Mouse (Mus musculus): ENCODE results near the gene Zfp524.

The Zfp524 gene

DNA sequence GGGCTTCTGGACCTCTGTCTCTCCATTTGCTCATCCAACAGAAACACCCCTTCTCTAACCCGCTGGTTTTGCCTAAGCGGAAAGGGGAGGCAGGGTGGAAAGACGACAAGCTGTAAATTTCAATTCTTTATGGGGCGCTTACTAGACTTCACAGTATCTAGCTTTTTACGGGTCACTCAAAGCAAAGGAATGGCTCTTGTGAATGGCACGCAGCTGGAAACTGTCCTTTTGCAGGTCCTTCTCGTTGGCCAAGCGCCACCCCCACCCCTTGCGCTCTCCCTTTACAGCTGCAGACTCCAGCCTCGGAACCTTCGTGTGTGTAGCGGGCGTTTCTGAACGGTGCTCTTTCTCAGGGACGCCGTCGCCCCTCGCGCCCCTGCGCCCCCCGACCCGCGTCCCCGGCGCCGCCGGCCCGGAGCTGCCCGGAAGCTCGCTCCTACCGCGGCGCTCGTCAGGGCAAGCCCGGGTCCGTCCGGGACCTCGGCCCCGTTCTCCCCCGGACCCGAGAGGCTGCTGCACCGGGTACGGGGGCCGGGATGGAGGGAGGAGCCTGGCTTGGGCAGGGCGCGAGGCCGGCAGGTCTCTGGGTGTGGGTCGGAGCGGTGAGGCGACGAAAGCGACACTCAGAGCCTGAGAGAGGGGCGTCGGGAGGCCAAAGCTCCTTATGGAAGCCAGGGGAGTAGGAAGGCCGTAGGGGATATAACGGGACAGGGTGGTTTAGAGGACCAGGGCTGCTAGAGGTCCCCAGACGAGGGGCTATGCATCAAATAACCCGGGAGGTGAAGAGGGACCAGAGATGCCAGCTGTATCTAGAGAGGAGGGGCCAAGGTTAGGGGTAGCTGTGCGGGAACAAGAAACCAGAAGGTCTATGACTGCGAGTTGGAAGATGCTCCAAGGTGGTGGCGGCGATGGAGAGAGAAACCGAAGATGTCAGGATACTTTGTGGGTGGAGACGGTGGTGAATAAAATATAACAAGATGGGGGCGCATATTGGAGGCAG is 37.3 kb downstream of the Zfp524 start, which contains the start of gene Zfp580:
Gene Zfp580 (plus strand): TSS at position 346 of the 1,000 bp plus-strand sequence.
- peak in 1 of 2 experiments; percentile 56 for DNase-seq (ENCODE audit: low spot score in 2 of 2)

DNA sequence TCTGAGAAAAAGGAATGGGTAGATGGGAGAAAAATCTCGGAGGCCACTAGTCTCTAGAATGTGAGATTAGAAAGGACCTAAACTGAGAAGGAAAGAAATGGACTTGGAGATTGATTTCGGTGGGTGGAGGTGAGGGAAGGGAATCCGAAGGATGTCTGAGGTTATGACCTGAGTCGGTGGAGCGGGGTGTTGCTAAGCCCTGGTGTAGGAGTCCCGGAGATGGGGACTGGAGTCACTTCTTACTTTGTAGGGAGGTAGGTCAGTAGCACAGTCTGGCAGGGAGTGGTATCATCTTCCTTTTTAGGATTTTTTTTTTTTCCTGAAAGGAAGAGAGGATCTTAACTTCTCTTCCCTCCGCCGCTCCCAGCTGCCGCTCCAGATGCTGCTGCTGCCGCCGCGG is 38.2 kb downstream of the Zfp524 start:
- DNase-seq (ENCODE audit: low spot score in 2 of 2): no peak

DNA sequence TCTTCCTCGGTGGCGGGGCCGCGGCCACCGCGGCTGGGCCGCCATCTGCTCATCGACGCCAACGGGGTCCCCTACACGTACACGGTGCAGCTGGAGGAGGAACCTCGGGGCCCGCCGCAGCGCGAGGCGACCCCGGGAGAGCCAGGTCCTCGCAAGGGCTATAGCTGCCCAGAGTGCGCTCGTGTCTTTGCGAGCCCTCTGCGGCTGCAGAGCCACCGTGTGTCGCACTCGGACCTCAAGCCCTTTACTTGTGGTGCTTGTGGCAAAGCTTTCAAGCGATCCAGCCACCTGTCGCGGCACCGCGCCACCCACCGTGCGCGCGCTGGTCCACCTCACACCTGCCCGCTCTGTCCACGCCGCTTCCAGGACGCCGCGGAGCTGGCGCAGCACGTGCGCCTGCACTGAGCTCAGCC is 38.7 kb downstream of the Zfp524 start:
- no peak for DNase-seq (ENCODE audit: low spot score in 2 of 2)

DNA sequence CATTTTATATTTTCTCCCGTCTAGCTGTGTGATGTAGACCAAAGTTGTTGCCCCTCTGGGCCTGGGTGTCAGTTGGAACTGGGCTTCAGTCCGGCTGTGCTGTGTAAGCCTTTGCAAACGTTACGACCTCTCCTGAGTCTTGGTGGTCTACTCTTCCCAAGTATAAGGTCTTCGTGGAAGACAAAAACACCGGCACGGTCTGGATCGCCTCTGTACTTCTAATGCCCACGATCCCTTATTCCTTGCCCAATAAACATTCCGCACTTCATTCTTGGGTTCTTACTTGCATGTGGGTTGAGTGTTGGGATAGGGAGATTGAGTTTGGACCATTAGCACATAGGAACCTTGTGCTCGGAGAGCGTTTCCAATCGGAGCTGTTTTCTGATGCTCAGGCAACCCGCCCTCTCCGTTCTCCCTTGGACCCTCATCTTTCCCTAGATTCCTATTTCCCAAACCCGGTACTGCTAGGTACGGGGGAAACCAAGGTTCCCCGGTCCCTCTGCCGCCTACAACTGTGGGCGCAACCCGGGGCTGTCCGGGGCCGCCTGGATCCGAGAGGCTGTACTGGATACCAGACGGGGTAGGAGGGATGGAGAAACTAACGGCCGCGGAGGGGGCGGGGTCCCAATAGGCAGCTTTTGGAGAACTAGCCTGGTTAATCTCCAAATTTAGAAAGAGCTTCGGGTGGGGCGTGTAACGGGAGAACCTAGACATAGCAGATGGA is 39.4 kb downstream of the Zfp524 start:
- no peak for DNase-seq (ENCODE audit: low spot score in 2 of 2)

DNA sequence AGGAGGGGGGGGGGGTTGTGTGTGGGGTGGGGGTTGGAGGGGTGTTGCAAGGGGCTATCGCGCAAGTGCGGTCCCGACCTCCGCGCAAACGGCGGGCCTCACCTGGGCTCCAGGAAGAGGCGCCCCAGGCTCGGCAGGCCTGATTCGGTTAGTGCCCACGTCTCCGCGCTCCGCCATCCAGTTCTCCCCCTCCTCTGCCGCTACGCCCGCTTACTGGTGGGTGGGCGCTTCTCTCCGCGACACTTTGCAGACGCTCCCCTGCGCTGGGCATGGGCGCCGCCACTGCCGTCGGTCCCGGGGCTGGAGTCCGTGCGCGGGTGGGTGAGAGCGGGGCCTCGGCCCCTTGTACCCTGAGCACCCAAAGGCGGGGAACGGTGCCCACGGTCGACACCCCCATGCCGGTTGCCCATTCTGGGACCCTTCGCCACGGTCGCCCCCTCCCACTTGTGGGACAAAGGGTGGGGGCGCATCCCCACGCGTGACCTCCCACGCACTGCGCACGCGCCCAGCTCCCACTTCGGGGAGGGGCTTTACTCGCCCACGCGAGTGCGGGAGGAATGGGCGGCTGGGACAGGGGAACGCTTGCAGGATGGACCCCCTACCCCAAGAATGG is 42.5 kb downstream of the Zfp524 start:
- no peak for DNase-seq (ENCODE audit: low spot score in 2 of 2)

DNA sequence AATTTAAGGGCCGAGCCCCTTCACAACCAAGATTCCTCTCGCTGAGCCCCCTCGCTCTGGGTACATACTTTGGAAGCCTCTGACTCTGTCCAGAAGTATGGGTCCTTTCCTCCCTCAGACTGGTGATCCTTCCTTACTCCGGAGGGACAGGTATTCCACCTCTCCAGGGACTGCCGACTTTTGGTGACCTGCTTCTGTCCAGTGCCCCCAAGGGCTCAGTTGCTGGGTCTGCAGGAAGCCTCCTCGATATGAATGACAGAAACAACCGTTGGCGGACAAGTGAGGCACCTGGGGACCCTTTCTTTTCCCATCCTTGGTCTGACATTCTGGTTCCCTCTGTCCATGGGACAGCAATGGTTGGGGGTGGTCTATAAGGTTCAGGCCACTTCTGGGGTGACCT is 43.2 kb downstream of the Zfp524 start:
- DNase-seq (ENCODE audit: low spot score in 2 of 2): no peak

DNA sequence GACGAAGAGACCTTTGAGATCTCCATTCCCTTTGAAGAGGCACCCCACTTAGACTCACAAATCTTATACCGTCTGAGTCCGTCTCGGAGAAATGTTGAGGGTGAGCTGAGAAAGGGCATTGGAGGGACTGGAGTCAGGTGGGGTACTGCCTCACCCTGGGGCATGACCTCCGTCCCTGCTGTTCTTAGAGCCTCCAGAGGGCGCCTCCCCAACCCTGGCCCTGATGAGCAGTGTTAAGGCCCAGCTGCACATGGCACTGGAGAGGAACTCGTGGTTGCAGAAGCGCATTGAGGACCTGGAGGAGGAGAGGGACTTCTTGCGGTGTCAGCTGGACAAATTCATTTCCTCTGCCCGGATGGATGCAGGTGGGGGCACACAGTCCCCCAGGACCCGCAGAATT is 43.6 kb downstream of the Zfp524 start:
- DNase-seq (ENCODE audit: low spot score in 2 of 2): no peak

DNA sequence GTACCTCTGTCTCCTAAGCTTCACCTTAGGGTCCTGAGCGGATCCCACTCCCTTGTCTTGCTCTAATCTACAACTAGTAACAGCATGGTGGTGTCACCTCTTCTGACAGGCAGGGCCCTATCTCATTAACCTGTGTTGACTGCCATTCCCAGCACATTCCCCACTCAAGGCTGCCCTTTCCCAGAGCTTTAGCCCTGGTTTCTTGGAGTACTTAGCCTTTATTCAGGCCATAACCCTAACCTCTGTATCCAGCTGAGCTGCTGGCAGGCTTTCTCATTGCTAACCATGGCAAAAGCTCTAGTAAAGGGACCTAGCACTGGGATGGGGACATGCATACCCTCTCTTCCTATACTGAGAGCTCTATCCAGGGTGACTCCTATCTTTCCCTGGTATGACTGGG is 44.4 kb downstream of the Zfp524 start:
- DNase-seq (ENCODE audit: low spot score in 2 of 2): no peak

DNA sequence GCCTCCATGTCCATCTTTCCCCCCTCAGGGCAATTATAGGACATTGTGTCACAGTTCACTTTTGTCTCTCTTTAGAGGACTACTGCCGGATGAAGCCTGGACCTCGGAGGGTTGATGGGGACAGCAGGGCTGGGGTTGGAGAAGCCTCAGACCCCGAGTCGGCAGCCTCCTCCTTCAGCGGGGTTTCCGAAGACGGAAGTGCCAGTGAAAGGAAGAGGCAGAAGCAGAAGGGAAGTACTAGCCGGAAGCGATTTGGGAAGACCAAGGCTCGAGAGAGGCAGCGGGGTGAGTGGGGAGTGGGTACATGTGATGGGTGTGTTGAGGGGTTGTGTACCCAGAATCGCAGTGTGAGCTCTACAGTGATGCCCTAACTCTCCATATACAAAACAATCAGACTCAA is 45.2 kb downstream of the Zfp524 start:
- no peak for DNase-seq (ENCODE audit: low spot score in 2 of 2)

DNA sequence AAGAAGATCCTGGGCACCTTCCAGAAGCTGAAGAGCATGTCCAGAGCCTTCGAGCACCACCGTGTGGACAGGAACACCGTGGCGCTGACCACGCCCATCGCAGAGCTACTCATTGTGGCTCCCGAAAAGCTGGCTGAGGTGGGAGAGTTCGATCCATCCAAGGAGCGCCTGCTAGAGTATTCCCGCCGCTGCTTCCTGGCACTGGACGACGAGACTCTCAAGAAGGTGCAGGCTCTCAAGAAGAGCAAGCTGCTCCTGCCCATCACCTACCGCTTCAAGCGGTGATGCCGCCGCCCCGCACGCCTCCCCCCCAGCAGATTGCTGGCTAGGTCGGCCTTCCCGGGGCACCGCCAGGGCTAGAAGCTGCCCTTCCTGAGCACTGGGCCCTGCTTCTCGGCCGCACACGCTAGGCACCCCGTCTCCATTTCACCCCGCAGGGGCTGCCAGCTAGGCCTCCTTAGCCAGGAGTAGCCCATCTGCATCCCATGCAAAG is 46.1 kb downstream of the Zfp524 start:
- peak; percentile 57 to 71 for DNase-seq (ENCODE audit: low spot score in 2 of 2)

DNA sequence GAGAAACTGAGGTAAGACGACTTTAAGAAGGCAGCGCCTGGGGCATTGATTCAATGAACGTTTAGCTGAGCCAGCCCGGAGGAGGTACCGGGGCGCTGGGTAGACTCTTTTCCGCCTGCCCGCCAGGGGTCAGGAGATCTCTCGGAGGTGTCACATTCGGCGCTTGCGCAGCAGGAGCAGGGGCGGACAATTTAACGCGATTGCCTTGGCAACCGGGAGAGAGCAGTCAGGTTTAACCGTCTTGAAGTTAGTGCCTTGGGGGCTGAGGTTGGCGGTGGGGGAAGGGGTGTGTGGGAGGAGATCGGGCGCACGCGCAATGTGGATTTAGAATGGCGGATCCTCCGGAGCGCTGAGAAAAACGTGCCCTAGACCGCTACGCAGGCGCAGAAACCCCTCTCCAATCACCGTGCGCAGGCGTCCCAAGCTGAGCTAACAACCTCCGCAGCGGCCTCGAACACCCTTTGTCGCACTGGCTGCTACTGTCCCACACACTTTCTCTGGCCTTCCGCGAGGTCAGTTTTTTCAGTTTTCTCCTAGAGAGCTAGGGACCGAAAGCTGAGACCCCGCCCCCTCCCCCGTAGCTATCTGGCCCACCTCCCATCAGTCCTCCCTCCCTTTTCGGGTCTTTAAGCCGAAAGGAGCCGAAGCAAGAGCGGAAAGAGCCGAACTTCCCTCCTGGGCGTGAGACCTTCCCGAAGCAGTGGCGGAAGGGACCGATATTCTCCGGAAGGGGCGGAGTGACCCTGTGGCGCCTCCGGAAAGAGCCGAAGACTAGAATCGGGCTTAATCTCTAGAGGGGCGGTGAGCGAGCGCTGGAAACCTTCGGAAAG is 46.9 kb downstream of the Zfp524 start:
- peak; percentile 92 to 93 for DNase-seq (ENCODE audit: low spot score in 2 of 2)

DNA sequence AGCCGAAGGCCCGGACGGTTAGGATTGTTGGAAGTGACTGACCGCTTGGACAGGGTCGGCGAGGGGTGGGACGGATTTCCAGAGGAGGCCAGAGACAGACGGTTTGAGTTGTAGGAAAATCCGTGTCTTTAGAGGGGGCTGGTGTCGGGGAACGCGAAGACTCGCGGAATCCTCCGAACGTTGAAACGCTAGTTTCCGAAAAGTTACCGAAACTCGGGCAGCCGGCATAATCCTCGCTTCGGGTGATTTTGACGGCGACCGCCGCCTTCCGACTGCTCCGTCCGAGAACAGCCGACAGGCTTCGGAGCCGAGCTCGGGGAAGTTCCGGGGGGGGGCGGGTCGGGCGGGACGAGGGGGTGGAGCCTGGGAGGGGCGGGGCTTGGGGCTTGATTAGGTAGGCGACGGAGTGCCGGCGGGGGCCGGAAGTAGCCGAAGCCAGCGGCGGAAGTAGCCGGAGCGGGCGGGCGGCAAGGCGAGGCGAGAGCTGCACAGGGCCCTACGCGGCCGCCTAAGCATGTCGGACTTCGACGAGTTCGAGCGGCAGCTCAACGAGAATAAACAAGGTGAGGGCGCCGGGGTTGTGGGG is 47.7 kb downstream of the Zfp524 start, which contains the start of gene U2af2:
Gene U2af2 (plus strand): TSS at position 370 of the 586 bp plus-strand sequence.
- DNase-seq (ENCODE audit: low spot score in 2 of 2): peak; percentile 90 to 93

DNA sequence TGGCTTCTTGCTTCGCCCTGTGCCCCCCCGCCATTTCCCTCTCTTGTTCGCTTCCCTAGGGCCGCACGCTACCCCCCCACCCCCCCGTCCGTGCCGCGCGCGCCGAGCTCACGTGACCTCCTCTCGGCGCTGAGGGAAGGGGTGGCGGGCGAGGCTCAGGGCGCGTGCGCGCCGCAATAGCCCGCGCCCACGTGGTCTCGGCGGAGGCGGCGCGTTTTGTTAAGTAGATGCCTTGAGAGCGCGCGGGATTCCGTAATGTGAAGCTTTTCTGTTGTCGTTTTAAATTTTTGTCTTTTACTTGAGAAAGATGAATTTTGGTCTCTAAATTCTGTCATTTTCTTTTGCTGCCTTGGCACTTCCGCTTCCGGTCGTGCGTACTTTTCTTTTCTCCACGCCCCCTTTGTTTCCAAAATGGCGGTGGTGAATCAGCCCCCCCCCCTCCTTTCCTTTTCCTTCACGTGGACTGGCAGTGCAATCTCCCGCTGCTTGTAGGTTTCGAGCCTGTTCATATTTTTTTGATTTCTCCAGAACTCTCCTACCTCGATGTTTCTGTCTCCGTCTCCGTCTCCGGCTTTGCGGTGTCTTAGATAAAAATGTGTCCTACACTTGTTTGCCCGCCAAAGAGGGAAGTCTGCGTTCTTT is 48.3 kb downstream of the Zfp524 start:
- no peak for DNase-seq (ENCODE audit: low spot score in 2 of 2)

DNA sequence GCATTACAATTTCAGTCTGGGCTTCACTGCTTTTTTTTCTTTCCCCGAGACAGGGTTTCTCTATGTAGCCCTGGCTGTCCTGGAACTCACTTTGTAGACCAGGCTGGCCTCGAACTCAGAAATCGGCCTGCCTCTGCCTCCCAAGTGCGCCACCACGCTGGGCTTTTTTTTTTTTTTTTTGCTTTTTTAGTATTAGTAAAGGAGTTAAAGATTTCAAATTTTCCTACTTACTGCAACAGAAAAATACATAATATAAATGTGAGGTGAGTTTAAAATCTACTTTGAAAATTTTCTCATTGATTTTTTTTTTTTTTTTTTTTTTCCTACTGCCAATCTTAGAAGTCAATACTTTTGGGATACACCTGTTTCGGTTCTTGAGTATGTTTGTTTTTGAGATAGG is 50.7 kb downstream of the Zfp524 start:
- no peak for DNase-seq (ENCODE audit: low spot score in 2 of 2)

Measured in spleen, postnatal 14 days (tissue).